Mouse (Mus musculus) neural tube, embryonic 10.5 days (tissue): ENCODE measurements around the gene Lcn5.
"Not testable (repeated sequence)": the region's sequence is repeated elsewhere in the genome, so short reads cannot be mapped to it uniquely, and the experiment has no call there.

Source experiments
- DNase-seq: peaks from one replicate; pipeline ENCODE4 v3.0.0-alpha.2; 2017; ENCODE audit warnings: low spot score; ENCODE audit errors: extremely low spot score

Lcn5 gene

DNA sequence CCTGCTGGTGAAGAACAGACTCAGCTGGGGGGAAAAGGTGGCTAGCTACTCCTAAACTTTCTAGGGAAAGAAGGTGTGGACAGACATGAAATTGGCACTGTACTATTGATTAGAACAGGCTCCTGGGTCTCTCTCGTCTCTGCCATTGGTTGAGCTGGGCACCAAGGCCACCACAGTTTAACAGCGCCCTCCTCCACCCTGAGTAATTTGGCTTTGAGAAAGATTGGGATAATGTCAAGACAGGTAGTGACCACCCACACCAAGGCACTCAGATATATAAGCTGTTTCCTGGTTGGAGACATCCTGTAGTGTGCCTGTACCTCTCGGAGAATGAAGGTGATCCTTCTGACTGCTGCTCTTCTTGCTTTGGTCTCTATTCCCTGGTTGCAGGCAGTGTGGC is 18.7 kb downstream of the Lcn5 start, which contains the start of gene Lcn6:
Lcn6 (plus strand) TSS at position 301 of the 400 bp plus-strand sequence.
- no peak for DNase-seq

- DNase-seq, result no peak
Observed at GRCm38 (mm10) chr2:25679559-25679958, 21.8 kb downstream of the Lcn5 start.

- DNase-seq, result no peak
Observed at GRCm38 (mm10) chr2:25682426-25682825, 24.7 kb downstream of the Lcn5 start, which contains the start of gene Lcn10. Gene Lcn10, plus strand, starts transcription at chr2:25682726.

DNA sequence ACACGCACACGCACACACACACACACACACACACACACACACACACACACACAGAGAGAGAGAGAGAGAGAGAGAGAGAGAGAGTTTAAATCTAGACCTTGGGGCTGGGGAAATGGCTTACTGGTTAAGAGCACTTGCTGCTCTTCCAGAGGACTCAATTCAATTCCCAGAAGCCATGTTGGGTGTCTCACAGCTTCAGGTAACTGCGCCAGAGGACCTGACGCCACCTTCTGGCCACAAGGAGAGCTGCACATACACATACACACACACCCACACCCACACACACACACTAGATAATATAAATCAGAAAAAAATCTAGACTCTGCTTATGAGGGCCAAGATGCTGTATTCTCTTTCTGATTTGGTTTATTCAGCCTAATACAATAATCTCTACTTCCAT is 29.2 kb downstream of the Lcn5 start:
- DNase-seq, result no peak

- peak; percentile 70 for DNase-seq
Observed at GRCm38 (mm10) chr2:25694605-25695004, 36.9 kb downstream of the Lcn5 start.

- no peak for DNase-seq
Observed at GRCm38 (mm10) chr2:25696951-25697350, 39.2 kb downstream of the Lcn5 start.

- DNase-seq, result no peak
Observed at GRCm38 (mm10) chr2:25698696-25699095, 40.9 kb downstream of the Lcn5 start.

DNA sequence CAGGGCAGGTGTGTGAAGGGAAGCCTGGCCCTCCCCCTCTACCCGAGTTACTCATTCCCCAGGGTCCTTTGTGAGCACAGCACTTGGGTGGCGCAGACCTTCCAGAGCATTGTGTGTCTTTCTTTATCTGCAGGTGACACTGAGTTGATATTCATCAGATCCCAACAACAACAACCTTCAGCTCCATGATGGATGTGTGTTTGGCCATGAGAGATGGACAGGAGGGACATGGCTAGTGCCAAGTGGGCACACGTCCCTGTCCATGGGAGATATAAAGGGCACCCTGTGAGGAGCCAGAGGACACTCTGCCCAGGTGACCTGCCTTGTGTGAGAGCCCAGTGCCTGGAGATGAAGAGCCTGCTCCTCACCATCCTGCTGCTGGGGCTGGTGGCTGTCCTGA is 42.0 kb downstream of the Lcn5 start, which contains the start of gene Obp2a:
Obp2a (plus strand) TSS at position 301 of the 400 bp plus-strand sequence.
- DNase-seq, result not testable (repeated sequence)

DNA sequence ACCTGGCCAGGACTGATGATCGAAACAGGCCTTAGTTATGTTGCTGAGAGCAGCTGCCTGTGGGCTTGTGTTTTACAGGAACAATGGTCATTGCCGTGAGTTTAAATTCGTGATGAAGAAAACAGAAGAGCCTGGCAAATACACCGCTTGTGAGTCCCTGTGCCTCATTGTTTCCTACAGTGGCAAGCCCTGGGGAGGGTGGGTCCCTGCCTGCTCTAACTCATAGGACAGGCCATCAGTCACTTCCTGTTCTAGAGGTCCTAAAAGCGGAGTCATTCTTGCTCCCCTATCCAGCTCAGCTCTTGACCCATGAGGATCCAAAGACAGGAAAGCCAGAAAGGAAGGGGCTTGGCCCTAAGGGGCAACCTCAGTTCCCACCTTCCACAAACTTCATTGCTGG is 43.2 kb downstream of the Lcn5 start:
- no peak for DNase-seq

DNA sequence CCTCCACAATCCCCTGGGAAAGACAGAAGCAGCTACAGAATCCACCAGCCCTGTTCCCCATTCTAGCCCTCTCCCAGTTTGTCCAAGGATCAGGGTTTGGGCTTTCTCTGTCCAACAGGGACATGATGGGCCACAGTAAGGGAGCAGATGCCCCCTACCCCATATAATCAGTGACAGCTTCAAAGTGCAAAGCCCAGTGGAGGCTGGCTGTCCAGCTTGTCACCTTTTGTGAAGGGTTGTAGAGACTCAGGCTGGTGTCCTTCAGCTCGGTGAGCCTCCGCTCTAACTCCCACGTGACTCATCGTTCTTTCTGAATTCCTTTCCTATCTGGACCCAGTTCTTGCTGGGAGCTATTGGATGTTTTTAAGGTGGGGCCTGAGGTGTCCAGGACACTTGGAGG is 46.0 kb downstream of the Lcn5 start:
- DNase-seq, result no peak

DNA sequence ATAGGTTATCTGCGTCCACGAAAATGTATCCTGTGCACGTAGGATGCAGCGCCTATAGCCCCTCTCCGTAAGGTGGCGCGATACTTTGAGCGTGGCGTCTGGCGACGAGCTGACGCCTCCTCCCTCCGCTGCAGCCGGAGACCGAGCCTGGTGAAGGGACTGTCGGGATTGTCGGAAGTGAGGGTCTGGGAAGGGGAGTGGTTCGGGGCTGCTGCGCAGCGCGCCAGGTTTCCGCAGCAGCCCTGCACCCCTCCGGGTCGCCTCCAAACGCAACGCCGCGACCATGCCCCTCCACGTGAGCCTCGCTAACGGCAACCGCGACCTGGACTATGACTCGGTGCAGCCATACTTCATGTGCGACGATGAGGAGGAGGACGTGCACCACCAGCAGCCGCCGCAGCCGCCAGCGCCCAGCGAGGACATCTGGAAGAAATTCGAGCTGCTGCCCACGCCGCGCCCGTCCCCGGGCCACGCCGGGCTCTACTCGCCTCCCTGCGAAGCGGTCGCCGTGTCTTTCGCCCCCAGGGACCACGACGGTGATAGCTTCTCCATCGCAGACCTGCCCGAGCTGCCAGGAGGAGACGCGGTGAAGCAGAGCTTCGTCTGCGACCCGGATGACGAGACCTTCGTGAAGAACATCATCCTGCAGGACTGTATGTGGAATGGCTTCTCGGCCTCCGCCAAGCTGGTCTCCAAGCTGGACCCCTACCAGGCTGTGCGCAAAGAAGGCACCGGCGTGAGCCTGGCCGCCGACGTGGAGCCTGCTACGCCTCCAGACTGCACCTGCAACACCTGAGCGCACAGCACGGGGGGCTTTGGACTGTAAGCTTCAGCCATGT is 49.1 kb downstream of the Lcn5 start, which contains the start of gene Bmyc:
Bmyc (plus strand) TSS at position 97 of the 839 bp plus-strand sequence.
- DNase-seq, result peak; percentile 85

DNA sequence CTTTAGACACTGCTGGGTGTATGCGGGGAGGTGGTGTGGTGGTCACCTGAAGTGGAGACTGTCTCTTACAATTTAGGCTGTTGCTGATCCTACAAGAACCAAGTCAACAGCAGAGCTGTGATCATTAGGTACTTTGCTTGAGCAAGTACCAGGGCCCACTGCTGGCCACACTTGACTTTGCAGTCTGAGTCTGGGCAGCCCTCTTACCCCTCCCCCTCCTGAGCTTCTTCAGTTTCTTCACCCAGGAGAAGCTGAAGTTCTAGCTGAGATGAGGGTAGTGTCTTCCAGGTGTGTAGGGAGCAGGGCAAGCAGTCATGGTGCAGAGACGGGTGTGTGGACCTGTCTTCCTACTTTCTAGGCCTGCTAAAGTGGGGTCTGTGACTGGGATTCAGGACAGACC is 50.4 kb downstream of the Lcn5 start:
- peak; percentile 20 for DNase-seq

DNA sequence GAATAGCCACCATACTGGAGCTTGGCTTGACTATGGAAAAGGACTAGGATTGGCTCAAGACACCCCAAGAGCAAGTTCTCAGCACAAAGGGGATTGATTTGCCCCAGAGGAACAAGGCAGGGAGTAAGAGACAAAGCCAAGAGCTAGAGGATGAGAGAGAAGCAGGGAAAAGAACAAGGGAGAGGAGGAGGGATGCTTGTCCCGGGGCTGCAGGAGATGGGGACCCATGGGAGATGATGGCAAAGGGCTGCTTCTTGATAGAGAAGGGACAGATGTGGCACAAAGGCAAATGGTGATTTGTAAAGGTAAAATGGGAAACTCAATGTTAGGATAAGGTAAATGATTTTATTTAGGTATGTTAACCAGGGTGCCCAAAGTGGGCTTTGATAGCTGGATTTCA is 51.3 kb downstream of the Lcn5 start:
- peak; percentile 10 for DNase-seq

DNA sequence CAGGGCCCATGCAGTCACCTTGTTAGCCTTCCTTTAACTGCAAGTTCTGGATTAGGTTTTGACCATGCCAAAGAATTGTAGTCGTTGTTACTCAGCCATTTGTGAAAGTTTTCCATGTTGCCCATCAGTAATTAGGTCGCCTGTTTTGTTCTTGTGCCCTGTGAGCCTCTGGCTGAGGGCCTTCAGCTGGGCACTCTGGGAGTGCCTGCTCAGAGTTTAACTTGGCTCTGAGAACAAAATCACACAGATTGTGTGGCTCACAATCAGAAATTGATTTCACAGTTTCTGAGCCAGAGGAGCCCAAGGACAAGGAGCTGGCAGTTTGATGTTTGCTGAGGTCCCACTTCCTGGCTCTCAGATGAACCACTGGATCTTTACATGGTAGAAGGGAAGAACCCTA is 52.0 kb downstream of the Lcn5 start:
- DNase-seq, result not testable (repeated sequence)
